Mouse (Mus musculus): ENCODE data around the gene Tln2.
"Not testable (repeated sequence)": the region's sequence is repeated elsewhere in the genome, so short reads cannot be mapped to it uniquely, and the experiment has no call there.

The Tln2 gene

GRCm38 (mm10) chr9:67285544-67285943 lies 274.0 kb downstream of the Tln2 start:
- DNase-seq (ENCODE audit: low read depth in 2 of 2, low spot score in 2 of 2) = no peak

DNA sequence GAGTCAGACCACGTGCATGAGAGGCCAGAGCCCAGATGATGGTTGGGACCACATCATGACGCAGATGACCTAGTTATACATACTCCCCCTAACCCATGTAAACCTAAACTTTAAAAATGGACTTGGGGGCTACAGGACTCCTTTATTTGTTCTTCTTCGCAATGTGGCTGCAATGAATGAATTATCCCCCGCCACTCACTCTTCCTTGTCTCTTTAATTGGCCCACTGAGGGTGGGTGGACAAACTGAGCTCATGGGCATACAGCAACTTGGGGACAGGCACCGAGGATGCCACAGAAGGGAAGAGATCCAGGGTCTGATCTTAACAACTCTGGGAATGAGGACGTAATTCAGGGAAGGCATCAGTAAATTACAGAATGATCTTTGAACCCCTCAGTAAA lies 277.7 kb downstream of the Tln2 start:
- no peak for DNase-seq (ENCODE audit: low read depth in 2 of 2, low spot score in 2 of 2)

DNA sequence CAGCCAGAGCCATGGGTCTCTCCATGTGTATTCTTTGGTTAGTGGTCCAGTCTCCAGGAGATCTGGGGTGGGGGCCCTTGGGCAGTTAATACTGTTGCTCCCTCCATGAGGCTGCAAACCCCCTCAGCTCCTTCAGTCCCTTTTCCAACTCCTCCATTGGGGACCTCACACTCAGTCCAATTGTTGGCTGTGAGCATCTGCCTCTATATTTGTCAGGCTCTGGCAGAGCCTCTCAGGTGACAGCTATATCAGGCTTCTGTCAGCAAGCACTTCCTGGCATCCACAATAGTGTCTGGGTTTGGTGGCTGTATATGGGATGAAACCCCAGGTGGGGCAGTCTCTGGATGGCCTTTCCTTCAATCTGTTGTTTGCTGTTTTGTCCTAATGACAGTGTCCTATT lies 279.2 kb downstream of the Tln2 start:
- DNase-seq (ENCODE audit: low read depth in 2 of 2, low spot score in 2 of 2) = not testable (repeated sequence)

GRCm38 (mm10) chr9:67276446-67276845 lies 283.1 kb downstream of the Tln2 start:
- no peak for DNase-seq (ENCODE audit: low read depth in 2 of 2, low spot score in 2 of 2)

GRCm38 (mm10) chr9:67274296-67274695 lies 285.2 kb downstream of the Tln2 start:
- DNase-seq (ENCODE audit: low read depth in 2 of 2, low spot score in 2 of 2) = no peak

- DNase-seq (ENCODE audit: low read depth in 2 of 2, low spot score in 2 of 2) = no peak
Observed at GRCm38 (mm10) chr9:67273362-67273761, 286.1 kb downstream of the Tln2 start.

DNA sequence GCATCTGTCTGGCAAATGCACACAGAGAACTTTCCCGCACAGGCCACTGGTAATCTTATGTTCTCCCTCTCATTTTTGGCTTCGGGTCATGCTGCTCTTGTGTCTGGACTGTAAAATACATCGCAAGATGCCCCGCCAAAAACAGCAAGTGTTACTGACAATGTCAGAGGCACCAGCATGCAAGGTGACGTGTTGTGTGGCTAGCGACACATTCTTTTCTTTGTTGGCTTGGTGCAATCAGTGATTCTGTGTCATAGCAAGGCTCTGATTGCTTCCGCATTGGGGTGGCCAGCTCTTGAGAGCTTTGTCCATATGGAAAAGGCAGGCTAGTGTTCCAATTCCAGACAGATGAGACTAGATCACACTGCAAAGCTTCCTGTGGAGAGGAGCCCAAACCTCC lies 288.8 kb downstream of the Tln2 start:
- DNase-seq (ENCODE audit: low read depth in 2 of 2, low spot score in 2 of 2) = no peak

DNA sequence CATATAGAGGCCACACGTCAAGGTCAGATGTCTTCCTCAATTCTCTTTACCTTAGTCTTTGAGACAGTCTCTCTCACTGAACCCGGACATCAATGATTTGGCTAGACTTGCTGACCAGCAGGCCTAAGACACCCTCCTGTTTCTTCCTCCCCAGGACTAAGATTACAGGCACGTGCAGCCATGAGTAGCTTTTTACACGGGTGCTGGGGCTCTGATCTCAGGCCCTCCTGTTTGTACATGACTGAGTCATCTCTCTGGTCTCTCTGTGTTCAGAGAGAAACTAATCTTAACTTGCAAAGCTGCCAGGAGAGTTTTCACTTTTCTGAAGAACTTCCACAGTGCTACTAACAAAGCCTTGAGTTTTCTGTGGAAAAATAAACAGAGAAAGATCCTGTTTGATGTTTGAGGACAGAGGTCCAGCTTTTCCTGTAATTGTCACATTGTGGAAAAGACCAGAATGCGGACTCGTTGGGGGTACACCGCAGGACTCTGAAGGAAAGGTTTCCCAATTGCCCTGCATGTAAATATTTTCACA lies 289.4 kb downstream of the Tln2 start:
- no peak for DNase-seq (ENCODE audit: low read depth in 2 of 2, low spot score in 2 of 2)

DNA sequence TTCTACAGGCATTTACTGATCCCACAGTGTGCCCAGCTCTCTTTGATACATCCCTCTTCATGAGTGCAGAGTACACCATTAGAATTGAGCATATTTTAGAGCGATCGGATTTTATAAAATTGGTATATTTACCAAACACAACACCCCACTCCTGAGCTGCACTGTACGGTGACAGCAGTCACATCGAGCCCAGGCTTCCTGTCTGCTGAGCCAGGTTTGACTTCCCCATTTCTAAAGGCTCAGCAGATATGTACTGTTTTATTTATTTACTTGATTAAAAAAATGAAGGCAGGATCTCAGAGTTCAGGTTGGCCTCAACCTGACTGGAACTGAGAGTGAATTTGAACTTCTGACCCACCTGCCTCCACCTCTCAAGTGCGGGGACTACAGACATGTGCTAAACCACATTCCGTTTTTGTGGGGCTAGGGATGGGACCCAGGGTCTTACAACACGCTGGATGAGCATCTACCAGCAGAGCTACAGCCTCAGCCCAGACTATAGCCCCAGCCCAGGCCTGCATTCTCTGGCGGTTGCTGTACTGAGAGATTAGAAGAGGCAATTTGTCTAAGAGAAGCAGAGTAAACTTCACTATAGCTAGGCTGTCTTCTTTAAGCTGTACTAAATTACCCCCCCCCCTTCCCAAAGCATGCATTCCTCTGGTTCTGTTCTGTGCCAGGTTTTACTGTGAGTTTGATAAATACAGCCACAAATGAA lies 292.1 kb downstream of the Tln2 start:
- DNase-seq (ENCODE audit: low read depth in 2 of 2, low spot score in 2 of 2) = no peak

GRCm38 (mm10) chr9:67265513-67265912 lies 294.0 kb downstream of the Tln2 start:
- no peak for DNase-seq (ENCODE audit: low read depth in 2 of 2, low spot score in 2 of 2)

GRCm38 (mm10) chr9:67264896-67265295 lies 294.6 kb downstream of the Tln2 start:
- DNase-seq (ENCODE audit: low read depth in 2 of 2, low spot score in 2 of 2) = no peak

GRCm38 (mm10) chr9:67260835-67261599 lies 298.5 kb downstream of the Tln2 start:
- DNase-seq (ENCODE audit: low read depth in 2 of 2, low spot score in 2 of 2) = no peak

- no peak for DNase-seq (ENCODE audit: low read depth in 2 of 2, low spot score in 2 of 2)
Observed at GRCm38 (mm10) chr9:67250141-67250540, 309.4 kb downstream of the Tln2 start.

DNA sequence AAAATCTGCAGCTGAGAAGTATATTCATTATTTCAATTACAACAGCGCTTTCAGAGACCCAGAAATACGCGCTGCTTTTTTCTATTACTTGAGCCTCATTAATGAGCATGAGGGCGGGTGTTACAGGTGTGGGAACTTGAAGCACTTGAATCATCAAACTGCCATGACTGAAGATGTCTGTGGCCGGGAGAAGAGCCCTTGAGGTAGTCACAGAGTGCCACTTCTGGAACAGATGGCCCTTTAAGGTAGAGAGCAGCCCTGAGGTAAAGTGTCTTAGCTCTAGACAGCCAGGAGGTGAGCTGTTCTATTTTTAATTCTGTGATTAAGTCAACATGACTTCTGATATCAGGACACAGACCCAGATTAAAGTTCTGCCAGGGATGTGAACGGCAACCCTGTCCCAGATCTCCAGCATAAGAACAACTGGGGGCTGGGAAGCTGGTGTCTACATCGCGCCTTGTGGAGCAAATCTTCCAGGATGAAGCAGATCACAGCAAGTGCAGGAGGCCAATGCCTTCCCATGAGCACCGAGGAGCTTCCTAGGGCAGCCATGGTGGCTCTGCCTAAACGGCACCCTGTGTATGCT lies 312.0 kb downstream of the Tln2 start:
- no peak for DNase-seq (ENCODE audit: low read depth in 2 of 2, low spot score in 2 of 2)

DNA sequence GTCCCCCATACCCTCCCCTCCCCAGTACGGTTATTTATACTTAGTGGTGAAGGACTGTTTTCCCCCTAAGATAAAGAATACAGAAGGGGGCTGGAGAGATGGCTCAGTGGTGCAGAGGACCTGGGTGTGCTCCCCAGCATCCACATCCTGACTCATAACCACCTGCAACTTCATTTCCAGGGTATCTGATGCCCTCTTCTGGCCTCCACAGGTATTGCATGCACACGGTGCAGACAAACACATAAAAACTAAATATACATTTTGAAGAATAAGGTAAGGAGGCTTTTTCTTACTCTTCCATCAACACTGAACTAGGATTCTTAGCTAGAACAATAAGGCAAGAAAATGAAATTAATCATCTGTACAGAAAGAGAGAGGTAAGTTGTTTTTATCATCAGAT lies 314.2 kb downstream of the Tln2 start:
- DNase-seq (ENCODE audit: low read depth in 2 of 2, low spot score in 2 of 2) = no peak

DNA sequence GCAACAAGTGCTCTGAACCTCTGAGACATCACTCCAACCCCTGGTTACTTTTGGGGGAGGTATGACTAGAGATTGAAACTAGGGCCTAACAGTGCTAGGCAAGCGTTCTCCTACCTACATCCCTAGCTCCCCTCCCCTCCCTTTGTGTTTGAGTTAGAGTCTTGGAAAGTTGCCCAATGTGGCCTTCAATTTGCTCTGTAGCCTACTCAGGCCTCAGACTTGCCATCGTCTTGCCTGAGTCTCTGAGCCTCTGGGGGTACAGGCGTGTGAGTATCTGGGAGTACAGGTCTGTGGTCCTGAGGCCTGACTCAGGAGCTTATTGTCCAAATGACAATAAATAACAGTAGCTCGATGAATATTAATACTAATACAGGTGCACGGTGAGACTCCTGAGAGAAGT lies 317.8 kb downstream of the Tln2 start:
- no peak for DNase-seq (ENCODE audit: low read depth in 2 of 2, low spot score in 2 of 2)

GRCm38 (mm10) chr9:67240456-67240855 lies 319.0 kb downstream of the Tln2 start:
- no peak for DNase-seq (ENCODE audit: low read depth in 2 of 2, low spot score in 2 of 2)

GRCm38 (mm10) chr9:67236987-67237386 lies 322.5 kb downstream of the Tln2 start:
- DNase-seq (ENCODE audit: low read depth in 2 of 2, low spot score in 2 of 2) = no peak

DNA sequence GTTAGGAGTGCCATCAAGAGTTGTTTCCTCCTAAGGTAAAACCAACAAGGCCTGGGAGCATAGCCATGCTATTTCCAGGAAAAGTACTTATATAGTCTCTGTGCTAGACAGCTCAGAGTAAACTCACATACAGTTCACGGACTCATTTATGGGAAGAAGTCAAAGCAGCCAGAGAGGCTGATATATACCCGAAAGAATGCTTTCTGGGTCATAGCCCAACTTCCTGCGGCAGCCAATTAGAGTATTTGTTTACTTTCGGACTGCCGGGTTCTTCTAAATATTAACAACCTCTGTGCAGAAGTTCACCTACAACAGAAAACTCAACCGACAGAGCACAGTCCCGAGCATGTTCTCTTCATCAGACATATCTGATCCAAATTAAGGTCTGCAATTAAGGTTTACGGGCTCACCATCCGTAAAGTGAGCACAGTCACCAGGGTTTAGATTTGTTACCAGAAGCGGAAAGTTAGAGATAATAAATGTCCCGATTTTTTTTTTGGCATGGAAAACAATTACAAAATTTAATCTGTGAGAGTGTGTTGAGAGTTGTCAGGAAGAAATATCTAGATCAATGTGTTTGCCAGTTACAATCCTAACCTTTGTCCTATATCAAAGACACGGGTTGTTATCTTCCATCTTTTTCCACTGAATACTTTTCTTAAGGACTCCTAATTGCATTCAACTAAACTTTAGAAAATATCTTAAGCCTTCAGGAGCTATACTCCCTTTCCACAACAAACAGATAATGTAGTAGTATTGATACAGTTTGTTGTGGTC lies 323.9 kb downstream of the Tln2 start:
- no peak for DNase-seq (ENCODE audit: low read depth in 2 of 2, low spot score in 2 of 2)

DNA sequence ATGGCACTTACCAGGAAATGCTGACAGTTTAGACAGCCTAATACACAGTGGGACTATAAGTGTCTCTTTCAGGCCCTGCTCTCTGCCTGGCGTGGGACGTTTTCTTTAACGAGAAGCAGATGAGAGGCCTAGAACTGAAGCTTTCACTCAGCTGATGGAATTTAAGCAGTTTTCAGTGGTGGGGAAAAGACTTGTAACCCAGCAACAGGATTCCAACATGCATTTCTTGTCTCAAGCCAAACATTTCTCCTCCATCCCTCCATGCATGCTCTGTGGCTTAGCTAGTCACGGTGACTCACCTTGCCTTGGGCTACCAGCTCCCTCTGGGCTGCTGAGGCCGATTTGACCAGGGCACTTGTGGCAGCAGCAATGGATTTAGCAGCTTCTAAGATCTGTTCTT lies 330.5 kb downstream of the Tln2 start:
- no peak for DNase-seq (ENCODE audit: low read depth in 2 of 2, low spot score in 2 of 2)

GRCm38 (mm10) chr9:67220388-67220787 lies 339.1 kb downstream of the Tln2 start:
- no peak for DNase-seq (ENCODE audit: low read depth in 2 of 2, low spot score in 2 of 2)
